Mouse (Mus musculus) lung, postnatal 10 days (tissue): Measurements from ENCODE around the gene Slc9a5.

Experiments used
- DNase-seq: peaks from one replicate; pipeline ENCODE4 v3.0.0; 2021

Gene Slc9a5

GRCm38 (mm10) chr8:105418992-105419391 lies 70.3 kb downstream of the Slc9a5 start:
- no peak for DNase-seq
